Mouse (Mus musculus): ENCODE data around the gene Trmt11.
"Not testable (repeated sequence)": the region's sequence is repeated elsewhere in the genome, so short reads cannot be mapped to it uniquely, and the experiment has no call there.

The Trmt11 gene

DNA sequence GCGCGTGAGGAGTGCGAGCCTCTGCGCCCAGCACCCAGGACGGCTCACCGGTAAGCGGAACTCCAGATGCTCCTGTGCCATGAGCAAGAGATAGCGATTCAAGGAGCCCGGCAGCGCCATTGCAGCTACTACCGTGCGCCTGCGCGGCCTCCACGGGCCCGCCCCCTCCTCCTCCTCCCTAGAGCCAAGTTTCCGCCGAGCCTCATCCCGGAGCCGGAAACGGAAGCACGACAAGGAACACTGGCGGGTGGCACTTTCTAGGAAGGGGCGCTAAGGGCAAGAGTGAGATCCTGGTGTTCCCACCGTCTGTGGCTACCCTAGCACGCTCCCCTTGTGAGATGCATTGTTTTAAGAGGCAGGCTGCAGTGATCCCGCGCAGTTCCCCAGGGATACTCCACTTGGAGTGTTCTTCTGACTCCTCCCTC lies at the start of gene Trmt11:
TSS of gene Trmt11 (minus strand) at position 208 of the 425 bp plus-strand sequence.
- DNase-seq (ENCODE audit: low spot score in 2 of 2) = peak; percentile 87 to 88

GRCm38 (mm10) chr10:30647681-30648080 lies 47.1 kb upstream of the Trmt11 start:
- DNase-seq (ENCODE audit: low spot score in 2 of 2) = no peak

- DNase-seq (ENCODE audit: low spot score in 2 of 2) = no peak
Measured at GRCm38 (mm10) chr10:30638216-30638615, 37.7 kb upstream of the Trmt11 start.

- not testable (repeated sequence) for DNase-seq (ENCODE audit: low spot score in 2 of 2)
Measured at GRCm38 (mm10) chr10:30636474-30637154, 36.1 kb upstream of the Trmt11 start.

GRCm38 (mm10) chr10:30632718-30633117 lies 32.2 kb upstream of the Trmt11 start:
- DNase-seq (ENCODE audit: low spot score in 2 of 2) = no peak

DNA sequence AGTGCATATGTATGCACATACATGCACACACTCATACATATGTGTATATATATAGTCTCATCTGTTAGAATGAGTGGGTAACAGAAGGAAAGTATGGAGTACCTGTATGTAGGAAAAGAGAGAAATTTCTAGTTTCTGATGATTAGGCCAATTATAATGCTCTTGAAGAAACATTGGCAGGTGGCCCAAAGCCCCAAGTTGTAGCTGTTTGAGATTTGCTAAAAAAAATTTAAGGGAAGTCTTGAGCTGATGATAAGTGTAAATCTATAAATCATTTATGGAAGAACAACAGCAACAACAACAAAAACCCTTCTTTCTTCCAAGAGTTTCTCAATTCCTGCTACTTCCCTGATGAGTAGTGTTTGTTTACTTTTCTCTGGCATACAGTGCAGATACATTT lies 29.4 kb upstream of the Trmt11 start:
- no peak for DNase-seq (ENCODE audit: low spot score in 2 of 2)

DNA sequence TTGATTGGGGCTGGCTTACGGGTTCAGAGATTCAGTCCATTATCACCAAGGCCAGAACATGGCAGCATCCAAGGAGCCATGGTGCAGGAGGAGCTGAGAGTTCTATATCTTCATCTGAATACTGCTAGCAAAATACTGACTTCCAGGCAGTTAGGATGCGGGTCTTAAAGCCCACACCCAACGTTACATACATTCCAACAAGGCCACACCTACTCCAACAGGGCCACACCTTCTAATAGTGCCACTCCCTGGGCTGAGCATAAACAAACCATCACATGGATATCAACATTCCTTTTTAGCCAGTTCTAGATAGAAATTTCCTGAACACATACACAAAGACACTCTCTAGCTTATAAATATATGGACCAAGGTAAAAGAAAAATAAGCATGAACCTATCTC lies 29.0 kb upstream of the Trmt11 start, which contains the start of gene Hint3:
TSS of gene Hint3 (minus strand) at position 120 of the 400 bp plus-strand sequence.
- DNase-seq (ENCODE audit: low spot score in 2 of 2) = no peak

GRCm38 (mm10) chr10:30628444-30628843 lies 27.9 kb upstream of the Trmt11 start:
- not testable (repeated sequence) for DNase-seq (ENCODE audit: low spot score in 2 of 2)

- no peak for DNase-seq (ENCODE audit: low spot score in 2 of 2)
Measured at GRCm38 (mm10) chr10:30627548-30627947, 27.0 kb upstream of the Trmt11 start.

DNA sequence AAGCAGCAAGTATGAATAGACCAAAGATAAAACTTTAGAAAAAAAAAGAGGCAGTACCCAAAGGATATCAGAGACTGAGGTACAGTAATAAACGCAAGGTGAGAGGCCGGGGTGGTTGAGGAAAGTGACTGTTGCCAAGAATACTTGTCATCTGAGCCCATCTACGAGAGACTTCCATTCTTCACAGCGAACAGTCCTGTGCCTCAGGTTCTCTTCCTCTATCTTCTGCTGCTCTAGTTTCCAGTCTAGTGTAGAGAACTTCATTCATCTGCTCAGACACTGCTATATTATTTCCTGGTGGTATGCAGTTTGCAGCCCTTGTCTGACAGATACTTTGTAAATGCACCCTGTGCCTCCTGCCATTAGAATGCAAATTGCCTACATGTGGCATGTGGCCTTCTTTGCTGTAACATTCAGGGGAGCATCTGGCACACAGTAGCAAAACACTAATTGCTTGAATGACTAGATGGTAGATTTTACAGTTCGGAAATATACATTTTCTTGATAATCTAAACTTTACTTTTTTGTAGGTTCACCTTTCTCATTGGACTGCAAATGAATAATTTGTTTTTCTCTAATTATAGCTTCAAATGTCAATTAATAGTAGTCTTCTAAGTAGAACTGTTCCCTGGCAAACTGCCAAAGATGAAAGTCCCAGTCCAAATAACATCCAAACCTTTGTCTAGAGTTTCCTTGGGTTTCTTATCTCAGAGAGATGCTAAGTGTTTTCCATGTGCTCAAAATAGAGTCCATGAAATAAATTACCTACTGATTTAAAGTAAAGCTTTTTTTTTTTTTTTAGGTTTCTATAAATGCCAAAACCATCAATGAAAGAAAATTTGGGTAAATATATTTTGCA lies 23.8 kb upstream of the Trmt11 start:
- DNase-seq (ENCODE audit: low spot score in 2 of 2) = no peak

GRCm38 (mm10) chr10:30622928-30623327 lies 22.4 kb upstream of the Trmt11 start:
- DNase-seq (ENCODE audit: low spot score in 2 of 2) = no peak

DNA sequence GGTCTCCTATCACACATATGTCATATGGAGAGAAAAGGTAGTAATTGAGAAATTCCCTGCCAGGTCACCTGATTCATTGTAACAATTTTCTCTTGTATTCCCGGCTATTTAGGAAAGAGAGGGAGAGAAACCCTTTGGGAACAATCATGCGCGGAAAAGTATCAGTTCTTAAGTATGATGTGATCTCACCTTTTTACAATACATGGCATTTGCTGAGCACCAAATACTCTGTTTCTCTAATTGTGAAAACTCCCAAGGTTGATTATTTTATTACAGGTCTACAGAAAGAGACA lies 18.3 kb upstream of the Trmt11 start:
- no peak for DNase-seq (ENCODE audit: low spot score in 2 of 2)

GRCm38 (mm10) chr10:30618091-30618917 lies 17.8 kb upstream of the Trmt11 start:
- peak; percentile 95 to 97 for DNase-seq (ENCODE audit: low spot score in 2 of 2)

GRCm38 (mm10) chr10:30613039-30613438 lies 12.5 kb upstream of the Trmt11 start:
- no peak for DNase-seq (ENCODE audit: low spot score in 2 of 2)

DNA sequence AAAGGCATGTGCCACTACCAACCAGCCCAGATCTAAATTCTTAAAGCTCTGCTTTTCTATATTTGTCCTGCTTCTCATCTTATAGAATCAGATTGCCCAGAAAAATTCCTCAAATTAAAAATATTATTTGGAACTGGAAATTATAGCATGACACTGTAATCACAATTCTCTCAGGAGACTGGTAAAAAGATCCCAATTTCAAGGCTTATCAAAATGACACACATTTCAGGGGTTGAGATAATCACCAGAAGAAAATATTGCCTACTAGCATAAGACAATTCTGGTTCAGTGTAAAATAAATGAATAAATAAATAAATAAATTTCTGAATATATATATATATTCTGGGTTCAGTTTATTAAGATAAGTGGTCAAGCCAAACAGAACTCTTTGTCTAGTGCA lies 9.1 kb upstream of the Trmt11 start:
- DNase-seq (ENCODE audit: low spot score in 2 of 2) = no peak

GRCm38 (mm10) chr10:30608109-30608508 lies 7.6 kb upstream of the Trmt11 start:
- DNase-seq (ENCODE audit: low spot score in 2 of 2) = no peak

- DNase-seq (ENCODE audit: low spot score in 2 of 2) = no peak
Measured at GRCm38 (mm10) chr10:30600094-30600534, 435 bp downstream of the Trmt11 start.

DNA sequence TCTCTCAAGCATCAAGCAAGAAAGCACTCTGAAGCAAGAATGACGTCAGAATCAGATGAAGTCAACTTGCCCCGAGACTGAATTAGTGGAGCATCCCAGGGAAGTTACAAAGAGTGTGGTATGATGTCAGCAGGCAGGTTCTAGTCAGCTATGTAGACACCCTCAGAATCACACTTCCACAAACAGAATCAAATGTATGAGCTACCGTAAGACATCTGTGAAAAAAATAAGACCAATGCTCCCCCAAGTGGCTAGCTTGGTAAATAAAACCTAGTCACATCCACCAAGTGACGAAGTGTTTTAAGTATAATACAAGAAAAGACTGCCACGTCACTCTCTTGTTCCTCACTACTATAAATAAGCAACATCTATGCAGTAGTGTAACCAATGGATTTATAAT lies 13.5 kb downstream of the Trmt11 start:
- DNase-seq (ENCODE audit: low spot score in 2 of 2) = no peak

- DNase-seq (ENCODE audit: low spot score in 2 of 2) = no peak
Measured at GRCm38 (mm10) chr10:30585691-30586090, 14.9 kb downstream of the Trmt11 start.

- DNase-seq (ENCODE audit: low spot score in 2 of 2) = no peak
Measured at GRCm38 (mm10) chr10:30577670-30578280, 22.8 kb downstream of the Trmt11 start.

- no peak for DNase-seq (ENCODE audit: low spot score in 2 of 2)
Measured at GRCm38 (mm10) chr10:30566364-30566763, 34.2 kb downstream of the Trmt11 start.

- DNase-seq (ENCODE audit: low spot score in 2 of 2) = no peak
Measured at GRCm38 (mm10) chr10:30564651-30565050, 35.9 kb downstream of the Trmt11 start.

All from urinary bladder, adult 18-20 months (tissue).